Mouse (Mus musculus) heart, adult 11 months (tissue): ENCODE data around the gene Vav3.

Source experiments
- DNase-seq: peaks from one replicate; pipeline ENCODE4 v3.0.0; 2022

Gene Vav3

GRCm38 (mm10) chr3:109600699-109601451 is 260.4 kb downstream of the Vav3 start:
- no peak for DNase-seq

- no peak for DNase-seq
Observed at GRCm38 (mm10) chr3:109602753-109603152, 262.3 kb downstream of the Vav3 start.

GRCm38 (mm10) chr3:109606121-109606520 is 265.7 kb downstream of the Vav3 start:
- no peak for DNase-seq

GRCm38 (mm10) chr3:109621721-109622120 is 281.3 kb downstream of the Vav3 start:
- peak; percentile 92 for DNase-seq

- DNase-seq = no peak
Observed at GRCm38 (mm10) chr3:109622361-109622760, 281.9 kb downstream of the Vav3 start.

- DNase-seq = no peak
Observed at GRCm38 (mm10) chr3:109622816-109623215, 282.4 kb downstream of the Vav3 start.

- no peak for DNase-seq
Observed at GRCm38 (mm10) chr3:109623770-109624169, 283.3 kb downstream of the Vav3 start.

GRCm38 (mm10) chr3:109636045-109636444 is 295.6 kb downstream of the Vav3 start:
- DNase-seq = no peak

- DNase-seq = no peak
Observed at GRCm38 (mm10) chr3:109639386-109639785, 298.9 kb downstream of the Vav3 start.

GRCm38 (mm10) chr3:109640796-109641195 is 300.3 kb downstream of the Vav3 start:
- no peak for DNase-seq

GRCm38 (mm10) chr3:109648242-109648641 is 307.8 kb downstream of the Vav3 start:
- DNase-seq = no peak

- DNase-seq = no peak
Observed at GRCm38 (mm10) chr3:109651479-109651878, 311.0 kb downstream of the Vav3 start.

GRCm38 (mm10) chr3:109652860-109653631 is 312.6 kb downstream of the Vav3 start:
- no peak for DNase-seq

- DNase-seq = no peak
Observed at GRCm38 (mm10) chr3:109654386-109654785, 313.9 kb downstream of the Vav3 start.

- DNase-seq = no peak
Observed at GRCm38 (mm10) chr3:109671716-109672115, 331.3 kb downstream of the Vav3 start.

GRCm38 (mm10) chr3:109672925-109673324 is 332.5 kb downstream of the Vav3 start:
- no peak for DNase-seq

- no peak for DNase-seq
Observed at GRCm38 (mm10) chr3:109680281-109680680, 339.8 kb downstream of the Vav3 start.

GRCm38 (mm10) chr3:109681863-109682262 is 341.4 kb downstream of the Vav3 start:
- DNase-seq = no peak

- DNase-seq = no peak
Observed at GRCm38 (mm10) chr3:109683608-109684295, 343.3 kb downstream of the Vav3 start.

GRCm38 (mm10) chr3:109690566-109690965 is 350.1 kb downstream of the Vav3 start:
- no peak for DNase-seq

- DNase-seq = no peak
Observed at GRCm38 (mm10) chr3:109692613-109693012, 352.2 kb downstream of the Vav3 start.

GRCm38 (mm10) chr3:109701301-109701700 is 360.8 kb downstream of the Vav3 start:
- no peak for DNase-seq

GRCm38 (mm10) chr3:109707786-109708460 is 367.5 kb downstream of the Vav3 start:
- no peak for DNase-seq
